Mouse (Mus musculus) thymus, adult 2 months (tissue): Measurements from ENCODE around the gene Chmp1a.

ENCODE experiments used
- CTCF ChIP-seq: fragments of 200-500 bp; IDR thresholded peaks from 2 replicates; pipeline ENCODE4 v1.5.1; 2012; ENCODE audit warnings: mild to moderate bottlenecking, control low read depth, low read length, moderate library complexity, borderline replicate concordance; ENCODE audit not compliant: control insufficient read depth, poor library complexity, insufficient read depth; ENCODE audit errors: extremely low read depth
- POLR2A ChIP-seq: fragments of 200-500 bp; IDR thresholded peaks from 2 replicates; pipeline ENCODE4 v1.6.1; 2012; ENCODE audit warnings: mild to moderate bottlenecking, low read length, control low read depth, moderate library complexity; ENCODE audit not compliant: control insufficient read depth, poor library complexity, insufficient read depth; ENCODE audit errors: extremely low read depth

DNA sequence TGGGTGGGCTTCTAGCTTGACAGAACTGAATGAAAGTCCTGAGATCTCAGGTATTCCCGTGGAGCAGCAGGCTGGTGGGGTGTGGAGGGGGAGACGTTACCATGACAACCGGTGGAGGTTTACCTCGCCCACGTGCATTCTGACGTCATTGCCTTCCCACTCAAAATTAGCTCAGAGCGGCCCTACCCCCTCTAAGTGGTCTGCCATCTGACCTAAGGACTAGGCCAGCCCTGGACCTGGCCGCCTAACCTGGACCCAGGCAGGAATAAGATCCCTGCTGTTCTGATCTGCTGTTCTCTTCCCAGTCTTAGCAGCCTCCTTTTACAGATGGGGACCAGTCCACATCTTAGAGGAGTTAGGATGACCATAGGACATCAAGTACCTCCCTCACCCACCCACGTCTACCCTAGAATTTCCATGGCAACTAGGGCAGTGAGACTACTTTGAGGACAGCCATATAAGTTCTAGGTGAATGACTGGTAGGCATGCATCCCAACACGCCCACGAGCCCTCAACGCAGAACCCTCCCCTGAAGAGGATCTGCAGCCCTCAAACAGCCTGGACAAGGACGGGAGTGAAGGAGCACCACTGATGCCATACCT is 22.5 kb upstream of the Chmp1a start:
- TF ChIP-seq POLR2A (no peak), CTCF (no peak)
